Mouse (Mus musculus) liver, postnatal 0 days (tissue): ENCODE data around the gene 2010111I01Rik.

Experiments used
- CTCF ChIP-seq: sonication (generic); IDR thresholded peaks from 2 replicates; pipeline ENCODE4 v1.5.1; 2016; ENCODE audit warnings: antibody characterized with exemption, low read depth
- EP300 ChIP-seq: IDR thresholded peaks from 2 replicates; pipeline ENCODE4 v1.6.1; 2016; ENCODE audit warnings: antibody characterized with exemption, low read depth, mild to moderate bottlenecking

GRCm38 (mm10) chr13:63032304-63032830, 67.7 kb downstream of the 2010111I01Rik start:
- TF ChIP-seq CTCF (no peak), EP300 (no peak)
